Mouse (Mus musculus): ENCODE results near the gene Senp6. TPM values are rescaled to one million over a fixed set of nuclear protein-coding genes. Genes with fewer than 3 reads are reported as not detected.

The Senp6 gene
- total and polyA plus RNA-seq, 3 experiments: 77.4 to 255 (median 193) TPM

DNA sequence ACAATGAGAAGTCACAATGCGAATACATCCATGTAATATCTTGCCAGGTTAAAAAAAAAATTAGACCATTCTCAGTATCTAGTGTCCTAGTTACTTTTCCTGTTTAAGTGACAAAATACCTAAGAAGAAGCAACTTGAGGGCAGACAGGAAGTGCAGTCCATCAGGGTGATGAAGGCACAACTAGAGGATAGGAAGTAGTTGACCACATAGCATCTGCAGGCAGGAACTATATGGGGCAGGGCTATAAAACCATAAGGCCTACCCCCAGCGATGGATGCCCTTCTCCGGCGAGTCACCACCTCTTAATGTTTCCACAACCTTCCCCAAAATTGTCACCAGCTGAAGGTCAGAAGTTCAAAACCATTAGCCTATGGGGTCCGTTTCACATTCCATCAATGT, 90.1 kb downstream of the Senp6 start:
- Histone ChIP-seq H3K4me3 (ENCODE audit: low read depth, low read length) (no peak overlapping the region), H3K27me3 (ENCODE audit: insufficient read depth, low read length) (peaks cover 17% of the 10 kb centered on the region), H3K9me3 (replicated peaks) (no peaks in the 10 kb centered on the region), H3K36me3 (replicated peaks) (peaks cover 7% of the 10 kb centered on the region), H3K4me1 (ENCODE audit: insufficient read depth, low read depth, low read length) (no peaks in the 10 kb centered on the region)
- TF ChIP-seq CTCF (IDR thresholded peaks at IDR 0.05; ENCODE audit: low read depth, low read length) (no peak), POLR2AphosphoS5 (IDR thresholded peaks at IDR 0.05; ENCODE audit: insufficient replicate concordance, low read depth, low read length) (no peak), GATA1 (IDR thresholded peaks at IDR 0.05; ENCODE audit: borderline replicate concordance, low read length) (no peak), GATA2 (IDR thresholded peaks at IDR 0.05; ENCODE audit: borderline replicate concordance, low read depth, low read length) (no peak), TAL1 (conservative IDR thresholded peaks at IDR 0.05; ENCODE audit: low read depth, low read length) (no peak)
- ATAC-seq (ENCODE audit: extremely low read depth, insufficient number of reproducible peaks, low FRiP score, poor library complexity, severe bottlenecking) (no peak), DNase-seq (ENCODE audit: low spot score) (no peak)

DNA sequence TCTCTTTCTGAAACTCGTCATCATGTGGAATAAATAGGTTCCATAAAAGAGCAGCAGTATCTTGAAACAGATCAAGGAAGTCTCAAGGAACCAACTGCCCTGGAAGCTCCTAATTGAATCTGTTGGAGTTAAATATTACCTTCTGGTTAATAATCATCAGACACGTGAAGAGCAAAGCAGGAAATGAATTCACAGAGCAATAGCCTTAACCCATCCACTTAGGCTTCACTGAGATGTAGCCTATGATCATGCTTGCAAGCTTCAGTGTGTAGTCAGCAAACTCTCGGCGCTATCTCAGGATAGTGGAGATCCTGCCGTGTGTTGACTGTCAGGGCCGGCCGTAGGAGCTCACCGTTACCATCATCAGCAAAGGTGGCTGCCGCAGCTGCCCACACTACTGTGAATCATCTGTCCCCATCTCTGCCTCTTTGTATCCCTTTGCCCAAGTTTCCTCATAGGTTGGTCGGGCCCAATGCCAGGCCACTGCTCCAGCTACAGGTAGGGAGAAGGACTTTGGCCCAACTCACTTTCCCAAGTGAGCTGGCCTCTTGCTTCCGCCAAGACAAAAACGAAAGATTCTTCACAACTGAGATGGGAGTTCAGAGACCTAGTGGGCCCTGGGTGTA, 91.2 kb downstream of the Senp6 start:
- ATAC-seq (ENCODE audit: extremely low read depth, insufficient number of reproducible peaks, low FRiP score, poor library complexity, severe bottlenecking) (no peak), DNase-seq (ENCODE audit: low spot score) (no peak)
- H3K36me3 ChIP-seq (replicated peaks): peaks cover 2% of the 10 kb centered on the region
- H3K9me3 ChIP-seq (replicated peaks): 0 out of 2 replicates have a peak, but pooled peaks cover 2% of the 10 kb centered on the region
- TF ChIP-seq POLR2AphosphoS5 (IDR thresholded peaks at IDR 0.05; ENCODE audit: insufficient replicate concordance, low read depth, low read length) (no peak), GATA2 (IDR thresholded peaks at IDR 0.05; ENCODE audit: borderline replicate concordance, low read depth, low read length) (no peak), TAL1 (conservative IDR thresholded peaks at IDR 0.05; ENCODE audit: low read depth, low read length) (no peak), GATA1 (IDR thresholded peaks at IDR 0.05; ENCODE audit: borderline replicate concordance, low read length) (no peak), CTCF (IDR thresholded peaks at IDR 0.05; ENCODE audit: low read depth, low read length) (no peak)
- no peaks in the 10 kb centered on the region for H3K4me1 ChIP-seq (ENCODE audit: insufficient read depth, low read depth, low read length)
- H3K27me3 ChIP-seq (ENCODE audit: insufficient read depth, low read length): peaks cover 22% of the 10 kb centered on the region
- no peak overlapping the region for H3K4me3 ChIP-seq (ENCODE audit: low read depth, low read length)

DNA sequence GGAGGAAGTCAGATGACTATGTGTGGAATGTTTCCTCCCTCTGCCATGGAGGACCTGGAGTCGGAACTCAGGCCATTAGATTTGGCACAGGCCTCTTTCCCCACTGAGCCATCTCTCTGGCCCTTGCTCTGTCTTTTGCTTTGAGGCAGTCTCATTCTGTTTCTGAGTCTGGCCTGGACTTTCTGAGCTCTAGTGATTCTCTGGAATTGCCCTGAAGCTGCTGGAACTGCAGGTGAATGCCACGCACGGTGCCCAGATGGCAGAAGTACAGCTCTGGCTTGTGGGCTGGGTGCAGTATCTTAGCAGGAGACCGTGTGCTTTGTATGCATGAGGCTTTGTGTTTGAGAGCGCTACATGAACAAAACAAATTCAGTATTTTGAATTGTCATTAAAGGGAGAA, 92.2 kb downstream of the Senp6 start:
- peaks cover 8% of the 10 kb centered on the region for H3K4me1 ChIP-seq (ENCODE audit: insufficient read depth, low read depth, low read length)
- H3K9me3 ChIP-seq (replicated peaks): 0 out of 2 replicates have a peak, but pooled peaks cover 2% of the 10 kb centered on the region
- ATAC-seq (ENCODE audit: extremely low read depth, insufficient number of reproducible peaks, low FRiP score, poor library complexity, severe bottlenecking) (no peak), DNase-seq (ENCODE audit: low spot score) (no peak)
- no peak overlapping the region for H3K4me3 ChIP-seq (ENCODE audit: low read depth, low read length)
- no peak for TF ChIP-seq GATA1 (IDR thresholded peaks at IDR 0.05; ENCODE audit: borderline replicate concordance, low read length)
- no peak for TF ChIP-seq CTCF (IDR thresholded peaks at IDR 0.05; ENCODE audit: low read depth, low read length)
- no peak for TF ChIP-seq TAL1 (conservative IDR thresholded peaks at IDR 0.05; ENCODE audit: low read depth, low read length)
- no peak for TF ChIP-seq GATA2 (IDR thresholded peaks at IDR 0.05; ENCODE audit: borderline replicate concordance, low read depth, low read length)
- H3K36me3 ChIP-seq (replicated peaks): no peaks in the 10 kb centered on the region
- H3K27me3 ChIP-seq (ENCODE audit: insufficient read depth, low read length): peaks cover 22% of the 10 kb centered on the region

DNA sequence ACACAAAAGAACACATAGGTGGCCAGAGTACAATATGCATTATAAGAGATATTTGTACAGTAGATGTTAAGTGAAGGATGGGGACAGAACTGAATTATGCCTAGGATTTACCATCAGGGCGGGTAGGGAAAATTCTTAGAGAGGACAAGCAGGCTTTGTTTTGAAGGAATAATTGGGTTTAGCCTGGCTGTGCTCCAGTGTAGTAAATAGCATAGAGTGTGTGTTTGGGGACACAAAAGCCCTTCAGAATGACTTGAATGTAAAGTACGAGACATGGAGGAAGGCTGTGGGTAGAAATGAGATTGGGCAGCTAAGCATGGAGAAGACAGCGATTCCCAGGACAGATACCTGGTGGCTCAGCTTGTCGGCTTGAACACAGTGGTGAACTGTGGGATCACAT, 94.7 kb downstream of the Senp6 start:
- ATAC-seq (ENCODE audit: extremely low read depth, insufficient number of reproducible peaks, low FRiP score, poor library complexity, severe bottlenecking): no peak
- peaks cover 19% of the 10 kb centered on the region for H3K4me1 ChIP-seq (ENCODE audit: insufficient read depth, low read depth, low read length)
- no peak overlapping the region for H3K4me3 ChIP-seq (ENCODE audit: low read depth, low read length)
- H3K36me3 ChIP-seq (replicated peaks): no peaks in the 10 kb centered on the region
- H3K27me3 ChIP-seq (ENCODE audit: insufficient read depth, low read length): peaks cover 22% of the 10 kb centered on the region
- 0 out of 2 replicates have a peak, but pooled peaks cover 2% of the 10 kb centered on the region for H3K9me3 ChIP-seq (replicated peaks)
- TF ChIP-seq POLR2AphosphoS5 (IDR thresholded peaks at IDR 0.05; ENCODE audit: insufficient replicate concordance, low read depth, low read length) (no peak), CTCF (IDR thresholded peaks at IDR 0.05; ENCODE audit: low read depth, low read length) (no peak), GATA2 (IDR thresholded peaks at IDR 0.05; ENCODE audit: borderline replicate concordance, low read depth, low read length) (no peak), TAL1 (conservative IDR thresholded peaks at IDR 0.05; ENCODE audit: low read depth, low read length) (no peak), GATA1 (IDR thresholded peaks at IDR 0.05; ENCODE audit: borderline replicate concordance, low read length) (no peak)
- no peak for DNase-seq (ENCODE audit: low spot score)

DNA sequence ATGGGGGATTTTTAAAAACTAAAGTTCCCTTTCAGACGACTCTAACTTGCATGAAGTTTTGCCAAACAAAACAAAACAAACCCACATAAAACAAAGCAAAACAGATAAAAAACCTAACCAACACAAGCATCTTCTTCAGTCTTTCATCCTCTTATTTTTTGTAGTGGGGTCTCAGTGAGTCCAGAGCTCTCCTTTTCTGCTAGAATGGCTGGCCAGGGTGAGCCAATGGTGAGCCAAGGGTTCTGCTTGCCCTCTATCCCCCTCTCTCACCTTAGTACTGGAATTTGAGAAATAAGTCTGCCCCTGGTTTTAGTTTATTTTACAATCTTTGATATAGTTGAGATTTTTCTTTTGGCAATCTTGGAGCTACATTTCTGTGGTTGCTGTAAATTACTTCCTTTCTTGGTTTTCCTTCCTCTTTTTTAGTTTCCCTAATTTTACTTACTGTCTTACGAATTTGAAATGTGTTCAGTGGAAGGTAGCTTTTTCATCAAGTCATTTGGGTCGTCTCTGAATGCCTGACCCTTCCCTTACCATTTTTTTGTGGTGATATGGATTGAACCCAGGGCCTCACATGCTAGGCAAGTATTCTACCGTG, 96.5 kb downstream of the Senp6 start:
- TF ChIP-seq GATA2 (IDR thresholded peaks at IDR 0.05; ENCODE audit: borderline replicate concordance, low read depth, low read length): no peak
- no peak for TF ChIP-seq CTCF (IDR thresholded peaks at IDR 0.05; ENCODE audit: low read depth, low read length)
- TF ChIP-seq GATA1 (IDR thresholded peaks at IDR 0.05; ENCODE audit: borderline replicate concordance, low read length): no peak
- Histone ChIP-seq H3K27me3 (ENCODE audit: insufficient read depth, low read length) (peaks cover 14% of the 10 kb centered on the region), H3K9me3 (replicated peaks) (0 out of 2 replicates have a peak, but pooled peaks cover 2% of the 10 kb centered on the region), H3K4me1 (ENCODE audit: insufficient read depth, low read depth, low read length) (peaks cover 19% of the 10 kb centered on the region), H3K36me3 (replicated peaks) (no peaks in the 10 kb centered on the region), H3K4me3 (ENCODE audit: low read depth, low read length) (no peak overlapping the region)
- ATAC-seq (ENCODE audit: extremely low read depth, insufficient number of reproducible peaks, low FRiP score, poor library complexity, severe bottlenecking) (no peak), DNase-seq (ENCODE audit: low spot score) (no peak)

DNA sequence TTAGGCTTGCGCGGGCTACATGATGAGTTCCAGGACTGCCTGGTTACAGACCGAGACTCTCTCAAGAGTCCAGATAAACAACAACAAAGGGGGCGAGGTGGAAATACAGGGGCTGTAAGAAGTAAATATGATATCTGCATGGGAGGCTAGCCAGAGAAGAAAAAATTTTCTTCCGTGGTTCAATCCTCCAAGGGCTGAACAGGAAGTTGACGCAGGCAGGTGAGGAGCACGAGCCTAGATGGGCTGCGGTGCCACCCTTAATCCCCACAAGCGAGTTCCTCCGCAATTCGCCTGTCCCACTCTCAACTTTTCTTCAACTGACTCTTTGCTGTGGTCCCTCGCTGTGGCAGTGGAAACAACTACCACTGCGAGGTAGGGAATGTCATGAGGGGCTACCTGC, 97.5 kb downstream of the Senp6 start:
- Histone ChIP-seq H3K4me1 (ENCODE audit: insufficient read depth, low read depth, low read length) (peaks cover 19% of the 10 kb centered on the region), H3K27me3 (ENCODE audit: insufficient read depth, low read length) (peaks cover 9% of the 10 kb centered on the region), H3K36me3 (replicated peaks) (no peaks in the 10 kb centered on the region), H3K4me3 (ENCODE audit: low read depth, low read length) (peak overlapping the region; percentile 86), H3K9me3 (replicated peaks) (0 out of 2 replicates have a peak, but pooled peaks cover 2% of the 10 kb centered on the region)
- peak; percentile 9 for DNase-seq (ENCODE audit: low spot score)
- no peak for TF ChIP-seq TAL1 (conservative IDR thresholded peaks at IDR 0.05; ENCODE audit: low read depth, low read length)
- TF ChIP-seq CTCF (IDR thresholded peaks at IDR 0.05; ENCODE audit: low read depth, low read length): no peak
- no peak for TF ChIP-seq GATA2 (IDR thresholded peaks at IDR 0.05; ENCODE audit: borderline replicate concordance, low read depth, low read length)
- TF ChIP-seq POLR2AphosphoS5 (IDR thresholded peaks at IDR 0.05; ENCODE audit: insufficient replicate concordance, low read depth, low read length): no peak
- no peak for TF ChIP-seq GATA1 (IDR thresholded peaks at IDR 0.05; ENCODE audit: borderline replicate concordance, low read length)
- peak; percentile 12; the same call in 1 of the 2 replicates for ATAC-seq (ENCODE audit: extremely low read depth, insufficient number of reproducible peaks, low FRiP score, poor library complexity, severe bottlenecking)

Data from G1E (cell line).